Mouse (Mus musculus): ENCODE data around the gene Nek7. TPM values are rescaled to one million over a fixed set of nuclear protein-coding genes. Genes with fewer than 3 reads are reported as not detected.
A peak's percentile ranks its signal among the peaks of the same experiment; 100 is the strongest.

Gene Nek7
- 12.1 and 12.4 TPM in 2 replicates for polyA plus RNA-seq (2015; fragmentation: Nextera tagmentation; extraction: Ambion mirVana)

DNA sequence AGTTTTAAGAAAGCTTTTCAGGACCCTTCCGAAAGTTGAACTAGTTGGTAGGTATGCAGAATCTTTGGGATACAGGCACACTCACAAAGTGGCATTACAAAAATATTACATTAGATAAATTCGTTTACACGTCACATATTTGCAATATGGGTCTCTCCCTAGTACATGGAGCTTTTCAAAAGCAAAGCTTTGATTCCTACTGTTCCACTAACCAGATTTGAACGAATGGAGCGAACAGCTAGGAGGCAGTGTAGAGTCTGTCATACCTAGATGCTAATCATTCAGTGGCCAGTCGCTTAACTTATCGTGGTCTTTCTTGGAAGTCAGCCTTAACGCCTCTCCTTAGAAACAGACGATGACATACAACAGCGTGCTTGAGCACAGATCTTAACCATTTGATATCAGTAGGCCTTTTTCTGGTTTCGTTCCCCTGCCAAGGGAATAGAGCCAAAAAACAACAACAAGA lies at the start of gene Nek7:
Gene Nek7 (minus strand): TSS at position 146 of the 466 bp plus-strand sequence.
- peak within 1 kb of the TSS; percentile 58 for H3K9ac ChIP-seq (replicated peaks)
- WGBS: 1% methylated on average over 11 of the region's 11 CpGs
- peak; percentile 18 for ATAC-seq (replicated peaks)

DNA sequence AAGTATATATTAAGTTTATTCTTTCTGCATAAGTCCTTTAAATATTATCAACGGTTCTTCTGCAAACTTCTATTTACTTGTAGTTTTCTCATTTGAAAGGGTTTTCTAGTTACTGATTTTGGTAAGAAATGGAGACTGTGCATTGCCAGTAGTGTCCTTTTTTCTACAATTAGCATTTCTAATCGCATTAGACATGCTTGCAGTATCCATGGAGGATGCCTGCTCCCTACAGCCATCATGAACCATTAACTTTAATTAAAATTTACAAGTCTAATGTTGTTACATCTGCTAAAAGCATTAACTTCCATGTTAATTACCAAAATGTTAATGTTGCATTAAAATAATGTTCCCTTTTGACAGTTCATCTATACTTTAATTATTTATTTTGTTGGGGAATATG lies 42.4 kb upstream of the Nek7 start:
- no peak for ATAC-seq (replicated peaks)
- 76% methylated on average over 2 of the region's 2 CpGs for WGBS

More for the DNA sequence above, at the start of gene Nek7:
- Histone ChIP-seq H3K27ac (replicated peaks) (peak within 1 kb of the TSS; percentile 86), H3K4me3 (peak within 1 kb of the TSS; percentile 84), H3K4me1 (peaks cover 28% of the 10 kb centered on the region), H3K36me3 (no peaks in the 10 kb centered on the region), H3K27me3 (no peaks in the 10 kb centered on the region), H3K4me2 (replicated peaks) (peak within 1 kb of the TSS; percentile 83), H3K9me3 (no peaks in the 10 kb centered on the region)

DNA sequence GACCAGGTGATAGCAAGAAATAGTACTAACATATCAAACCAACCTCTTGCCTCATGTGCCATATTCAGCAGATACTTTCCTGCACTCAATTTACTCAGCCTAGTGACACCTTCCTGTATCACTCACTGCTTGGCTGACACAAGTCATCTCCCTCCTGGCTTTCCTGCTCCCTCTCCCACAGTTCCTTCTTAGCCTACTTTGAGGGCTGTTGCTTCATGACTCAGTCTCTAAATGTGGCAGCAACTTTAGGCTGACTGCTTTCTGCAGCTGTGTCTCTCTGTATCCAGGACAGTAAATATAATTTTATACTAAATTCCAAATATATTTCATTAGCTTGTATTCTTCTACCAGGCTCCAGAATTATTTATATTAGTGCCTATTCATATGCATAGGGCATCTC lies 34.3 kb upstream of the Nek7 start:
- no peak for ATAC-seq (replicated peaks)
- H3K9me3 ChIP-seq: no peaks in the 10 kb centered on the region
- no peak overlapping the region for H3K4me3 ChIP-seq
- H3K27me3 ChIP-seq: no peaks in the 10 kb centered on the region
- no peak overlapping the region for H3K9ac ChIP-seq (replicated peaks)
- H3K4me2 ChIP-seq (replicated peaks): no peak overlapping the region
- no peaks in the 10 kb centered on the region for H3K36me3 ChIP-seq
- H3K27ac ChIP-seq (replicated peaks): no peak overlapping the region
- H3K4me1 ChIP-seq: no peaks in the 10 kb centered on the region

More for the DNA sequence above, 42.4 kb upstream of the Nek7 start:
- Histone ChIP-seq H3K27me3 (no peaks in the 10 kb centered on the region), H3K36me3 (no peaks in the 10 kb centered on the region), H3K9me3 (no peaks in the 10 kb centered on the region), H3K27ac (replicated peaks) (no peak overlapping the region), H3K4me3 (no peak overlapping the region), H3K4me2 (replicated peaks) (no peak overlapping the region), H3K9ac (replicated peaks) (no peak overlapping the region), H3K4me1 (no peaks in the 10 kb centered on the region)

DNA sequence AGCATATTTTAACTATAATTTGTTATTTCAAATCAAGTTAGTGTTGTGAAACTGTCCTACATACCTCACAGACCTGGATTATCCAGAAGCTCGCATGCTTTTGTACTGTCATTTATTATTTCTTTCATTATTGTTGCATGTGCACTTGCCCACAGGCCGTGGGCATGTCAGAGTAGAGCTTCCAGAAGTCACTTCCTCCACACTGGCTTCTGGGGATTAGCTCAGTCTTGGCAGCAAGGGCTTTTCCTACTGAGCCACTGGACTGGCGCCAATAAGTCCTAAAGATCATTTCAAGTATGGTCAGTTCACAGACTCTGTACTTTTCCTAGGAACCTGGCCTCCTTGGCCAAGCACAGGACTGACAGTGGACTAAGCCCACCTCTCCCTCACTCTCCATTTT lies 25.1 kb upstream of the Nek7 start:
- Histone ChIP-seq H3K4me1 (no peaks in the 10 kb centered on the region), H3K4me3 (no peak overlapping the region), H3K9me3 (no peaks in the 10 kb centered on the region), H3K36me3 (no peaks in the 10 kb centered on the region), H3K27me3 (no peaks in the 10 kb centered on the region), H3K27ac (replicated peaks) (no peak overlapping the region), H3K4me2 (replicated peaks) (no peak overlapping the region), H3K9ac (replicated peaks) (no peak overlapping the region)
- ATAC-seq (replicated peaks): no peak
- 71% methylated on average over 3 of the region's 3 CpGs for WGBS

DNA sequence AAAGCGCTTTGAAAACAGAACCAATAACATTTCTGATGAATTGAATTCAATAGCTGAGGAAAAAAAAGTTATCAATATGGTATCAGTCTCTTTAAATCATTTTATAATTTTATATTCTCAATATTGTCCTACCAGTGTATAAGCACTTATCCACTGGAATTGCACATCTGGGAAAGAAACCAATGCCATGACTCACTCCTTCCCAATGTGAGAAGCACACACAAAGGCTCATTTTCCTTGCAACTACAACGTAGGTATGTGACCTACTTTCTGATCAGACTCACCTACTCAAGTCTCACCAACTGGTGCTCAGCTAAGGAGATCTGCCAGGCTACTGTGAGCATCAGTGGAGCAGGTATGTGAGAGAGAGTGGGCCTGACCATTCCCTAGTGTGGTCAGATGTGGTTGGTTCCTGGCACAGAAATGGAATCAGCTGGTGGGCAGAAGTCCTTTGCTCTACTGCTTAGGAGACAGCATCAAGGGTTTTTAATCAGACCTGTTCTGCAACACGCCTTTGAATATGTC lies 23.4 kb upstream of the Nek7 start:
- ATAC-seq (replicated peaks): no peak
- WGBS: 92% methylated on average over 3 of the region's 3 CpGs
- Histone ChIP-seq H3K9ac (replicated peaks) (no peak overlapping the region), H3K4me2 (replicated peaks) (no peak overlapping the region), H3K27ac (replicated peaks) (no peak overlapping the region), H3K4me1 (no peaks in the 10 kb centered on the region), H3K36me3 (no peaks in the 10 kb centered on the region), H3K9me3 (no peaks in the 10 kb centered on the region), H3K27me3 (no peaks in the 10 kb centered on the region), H3K4me3 (no peak overlapping the region)

DNA sequence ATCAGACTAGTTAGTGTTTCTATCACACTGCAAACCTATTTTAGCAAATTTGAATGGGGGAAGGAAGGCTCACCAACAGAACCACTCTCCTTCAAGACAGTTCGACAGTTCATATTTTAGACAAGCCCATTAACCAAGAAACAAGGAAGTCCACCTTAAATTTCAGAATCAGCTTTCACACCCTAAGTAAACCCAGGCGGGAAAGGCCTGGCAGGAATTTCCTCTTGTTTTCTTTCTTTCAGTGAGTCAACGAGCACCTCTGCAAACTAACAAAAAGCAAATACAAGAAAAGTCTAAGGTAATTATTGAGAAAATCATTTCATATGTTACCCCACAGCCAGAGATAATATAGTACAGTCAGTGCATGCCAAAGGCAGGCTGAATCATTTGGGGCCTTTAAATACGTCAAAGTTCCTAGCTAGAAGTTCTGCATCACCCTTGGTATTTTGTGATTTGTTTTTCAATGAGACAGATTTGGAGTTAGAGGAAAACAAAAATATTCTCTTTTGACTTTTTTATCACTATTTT lies 21.1 kb upstream of the Nek7 start:
- H3K27me3 ChIP-seq: no peaks in the 10 kb centered on the region
- H3K36me3 ChIP-seq: no peaks in the 10 kb centered on the region
- H3K4me1 ChIP-seq: no peaks in the 10 kb centered on the region
- no peak overlapping the region for H3K4me2 ChIP-seq (replicated peaks)
- no peaks in the 10 kb centered on the region for H3K9me3 ChIP-seq
- ATAC-seq (replicated peaks): no peak
- no peak overlapping the region for H3K9ac ChIP-seq (replicated peaks)
- 71% methylated on average over 4 of the region's 4 CpGs for WGBS
- no peak overlapping the region for H3K4me3 ChIP-seq
- H3K27ac ChIP-seq (replicated peaks): no peak overlapping the region

DNA sequence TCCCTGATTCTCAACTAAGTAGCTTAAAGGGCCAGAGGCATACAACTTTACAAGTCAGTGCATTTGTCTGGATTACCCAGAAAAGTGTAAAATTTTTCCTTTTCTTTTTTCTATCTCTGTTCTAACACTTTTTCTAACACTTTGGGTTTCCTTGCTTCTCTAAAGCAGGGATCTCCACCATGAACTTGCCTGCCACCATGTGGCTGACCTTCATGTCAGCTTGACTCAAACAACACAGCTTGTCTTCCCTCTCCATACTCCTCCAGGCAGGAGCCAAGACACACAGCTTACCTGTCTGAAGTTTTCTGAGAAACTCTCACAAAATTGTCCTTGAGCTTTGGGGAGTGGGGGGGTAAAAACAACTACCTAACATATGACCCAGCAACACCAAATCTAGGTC lies 17.9 kb upstream of the Nek7 start:
- no peak for ATAC-seq (replicated peaks)
- H3K9me3 ChIP-seq: no peaks in the 10 kb centered on the region
- H3K27ac ChIP-seq (replicated peaks): no peak overlapping the region
- no peaks in the 10 kb centered on the region for H3K27me3 ChIP-seq
- H3K9ac ChIP-seq (replicated peaks): no peak overlapping the region
- H3K4me2 ChIP-seq (replicated peaks): no peak overlapping the region
- no peaks in the 10 kb centered on the region for H3K36me3 ChIP-seq
- H3K4me3 ChIP-seq: no peak overlapping the region
- no peaks in the 10 kb centered on the region for H3K4me1 ChIP-seq

DNA sequence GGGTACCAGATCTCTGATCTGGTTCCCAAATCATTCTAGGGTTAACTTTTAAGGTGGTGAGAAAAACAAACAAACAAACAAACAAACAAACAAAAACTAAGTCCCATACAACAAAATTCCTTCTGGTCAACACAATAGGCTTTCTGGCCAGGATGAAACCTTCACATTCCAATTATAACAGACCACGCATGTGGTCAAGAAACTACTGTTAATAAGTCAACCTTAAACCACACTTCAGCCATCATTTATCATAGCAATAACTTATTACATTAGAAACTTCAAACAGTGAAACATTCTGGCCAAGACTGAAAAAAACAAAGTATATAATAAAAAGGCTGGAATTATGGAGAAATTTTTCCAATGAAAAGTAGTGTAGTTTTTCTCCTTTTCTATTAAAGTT lies 14.6 kb upstream of the Nek7 start:
- no peak overlapping the region for H3K4me2 ChIP-seq (replicated peaks)
- H3K36me3 ChIP-seq: no peaks in the 10 kb centered on the region
- H3K4me3 ChIP-seq: no peak overlapping the region
- WGBS: 91% methylated on average over 1 of the region's 1 CpGs
- no peak for ATAC-seq (replicated peaks)
- no peak overlapping the region for H3K9ac ChIP-seq (replicated peaks)
- no peaks in the 10 kb centered on the region for H3K9me3 ChIP-seq
- no peak overlapping the region for H3K27ac ChIP-seq (replicated peaks)
- H3K4me1 ChIP-seq: no peaks in the 10 kb centered on the region
- H3K27me3 ChIP-seq: no peaks in the 10 kb centered on the region

DNA sequence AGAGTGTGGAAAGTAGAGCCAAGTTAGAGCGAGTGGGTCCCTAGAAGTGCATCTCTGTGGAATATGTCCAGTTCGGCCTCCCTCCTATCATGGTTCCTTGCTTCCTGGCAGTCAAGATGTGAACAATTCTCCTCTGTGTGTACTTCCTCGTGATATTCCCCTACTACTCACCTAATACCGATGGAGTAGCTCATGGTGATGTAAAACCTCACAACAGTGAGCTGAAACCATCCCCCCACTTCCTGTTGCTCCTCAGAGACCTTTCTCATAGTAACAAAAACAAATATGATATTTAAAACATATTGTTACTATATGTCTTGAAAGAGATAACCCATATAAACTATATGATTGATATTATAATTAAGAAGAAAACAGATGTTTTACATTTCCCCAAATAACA lies 9.0 kb upstream of the Nek7 start:
- no peaks in the 10 kb centered on the region for H3K27me3 ChIP-seq
- ATAC-seq (replicated peaks): no peak
- H3K4me2 ChIP-seq (replicated peaks): no peak overlapping the region
- H3K4me3 ChIP-seq: no peak overlapping the region
- 86% methylated on average over 4 of the region's 4 CpGs for WGBS
- H3K4me1 ChIP-seq: no peaks in the 10 kb centered on the region
- no peak overlapping the region for H3K9ac ChIP-seq (replicated peaks)
- no peaks in the 10 kb centered on the region for H3K36me3 ChIP-seq
- H3K9me3 ChIP-seq: no peaks in the 10 kb centered on the region
- H3K27ac ChIP-seq (replicated peaks): no peak overlapping the region

DNA sequence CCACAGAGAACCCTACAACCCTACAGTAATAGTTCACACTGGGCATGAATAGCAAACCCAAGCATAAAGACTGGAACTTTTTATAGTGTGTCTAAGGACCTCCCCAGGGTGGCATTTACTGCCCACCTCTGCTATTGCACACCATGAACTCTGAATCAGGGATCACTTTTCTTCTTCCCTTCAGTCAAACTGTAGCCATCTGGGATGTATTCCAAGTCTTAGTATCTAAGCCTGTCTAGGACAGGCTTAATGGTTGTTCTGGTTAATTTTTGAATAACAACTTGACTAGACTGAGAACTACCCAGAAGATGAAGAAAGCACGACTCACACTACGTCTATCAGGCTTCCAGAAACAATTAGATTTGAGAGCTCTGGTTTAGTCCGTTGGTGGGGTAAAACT lies 8.5 kb upstream of the Nek7 start:
- ATAC-seq (replicated peaks): no peak
- H3K36me3 ChIP-seq: no peaks in the 10 kb centered on the region
- H3K4me3 ChIP-seq: no peak overlapping the region
- H3K4me1 ChIP-seq: no peaks in the 10 kb centered on the region
- H3K27ac ChIP-seq (replicated peaks): no peak overlapping the region
- H3K4me2 ChIP-seq (replicated peaks): no peak overlapping the region
- no peaks in the 10 kb centered on the region for H3K27me3 ChIP-seq
- no peak overlapping the region for H3K9ac ChIP-seq (replicated peaks)
- WGBS: 79% methylated on average over 3 of the region's 3 CpGs
- no peaks in the 10 kb centered on the region for H3K9me3 ChIP-seq

DNA sequence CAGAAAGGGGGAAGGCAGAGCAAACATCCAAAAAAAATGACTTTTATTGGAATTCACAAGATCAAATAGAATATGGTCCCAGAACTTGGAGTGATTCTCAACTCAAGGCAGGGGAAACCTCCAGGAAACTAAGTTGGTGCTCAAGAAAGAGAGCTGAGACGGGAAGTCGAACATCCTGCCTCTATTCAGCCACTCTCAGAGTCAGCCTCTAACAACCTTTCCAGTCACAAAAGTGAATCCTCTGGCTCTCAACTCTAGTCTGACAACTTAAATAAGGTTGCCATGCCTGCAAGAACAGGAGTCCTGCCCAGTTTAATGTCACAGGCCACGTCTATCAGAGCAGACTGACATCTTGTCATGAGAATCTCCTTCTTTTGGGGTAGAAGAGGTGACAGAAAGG lies 7.9 kb upstream of the Nek7 start:
- no peaks in the 10 kb centered on the region for H3K27me3 ChIP-seq
- ATAC-seq (replicated peaks): no peak
- no peaks in the 10 kb centered on the region for H3K4me1 ChIP-seq
- no peak overlapping the region for H3K4me3 ChIP-seq
- H3K4me2 ChIP-seq (replicated peaks): no peak overlapping the region
- no peak overlapping the region for H3K9ac ChIP-seq (replicated peaks)
- no peaks in the 10 kb centered on the region for H3K9me3 ChIP-seq
- 84% methylated on average over 3 of the region's 3 CpGs for WGBS
- no peaks in the 10 kb centered on the region for H3K36me3 ChIP-seq
- H3K27ac ChIP-seq (replicated peaks): no peak overlapping the region

DNA sequence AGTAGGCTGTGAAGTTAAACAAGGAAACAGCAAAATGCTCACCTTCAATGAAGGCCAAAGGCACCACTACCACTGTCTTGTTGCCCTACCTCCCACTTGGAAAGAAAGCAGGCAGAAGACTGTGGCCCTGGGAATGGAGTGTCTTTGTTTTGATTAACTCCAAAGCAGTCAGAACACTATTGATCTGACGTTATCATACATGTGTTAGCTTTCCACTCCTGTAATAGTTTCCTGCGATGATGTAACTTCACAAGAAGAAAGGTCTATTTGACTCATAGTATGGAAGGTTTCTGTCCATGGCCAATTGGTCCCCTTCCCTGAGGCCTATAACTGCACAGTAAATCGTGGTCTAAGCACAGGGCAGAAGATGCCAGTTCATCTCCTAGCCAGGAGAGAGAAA lies 6.3 kb upstream of the Nek7 start:
- H3K4me2 ChIP-seq (replicated peaks): no peak overlapping the region
- no peaks in the 10 kb centered on the region for H3K4me1 ChIP-seq
- WGBS: 77% methylated on average over 3 of the region's 3 CpGs
- H3K9me3 ChIP-seq: no peaks in the 10 kb centered on the region
- no peaks in the 10 kb centered on the region for H3K36me3 ChIP-seq
- no peak overlapping the region for H3K9ac ChIP-seq (replicated peaks)
- H3K27ac ChIP-seq (replicated peaks): no peak overlapping the region
- H3K4me3 ChIP-seq: no peak overlapping the region
- no peak for ATAC-seq (replicated peaks)
- H3K27me3 ChIP-seq: no peaks in the 10 kb centered on the region

DNA sequence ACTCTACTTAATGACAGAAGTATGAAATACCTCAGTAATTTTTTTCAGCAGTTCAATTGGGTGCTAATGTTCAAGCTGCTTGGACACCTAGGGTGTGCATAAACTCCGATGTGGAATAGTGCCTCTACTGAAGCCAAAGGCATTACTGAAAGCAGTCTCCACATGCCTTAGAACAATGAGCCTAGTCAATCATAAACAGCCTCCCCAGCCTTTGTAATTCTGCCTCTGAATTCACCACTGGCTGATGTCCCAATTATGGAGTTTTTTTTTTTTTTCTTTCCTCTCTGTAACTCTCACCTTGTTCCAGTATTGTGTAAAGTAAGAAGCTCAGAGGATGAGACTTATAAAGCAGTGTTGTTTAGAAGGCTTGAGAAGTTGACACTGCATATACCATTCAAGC lies 3.9 kb upstream of the Nek7 start:
- no peaks in the 10 kb centered on the region for H3K27me3 ChIP-seq
- no peaks in the 10 kb centered on the region for H3K9me3 ChIP-seq
- H3K4me3 ChIP-seq: no peak overlapping the region
- H3K27ac ChIP-seq (replicated peaks): no peak overlapping the region
- no peak for ATAC-seq (replicated peaks)
- H3K4me2 ChIP-seq (replicated peaks): no peak overlapping the region
- H3K4me1 ChIP-seq: peaks cover 10% of the 10 kb centered on the region
- H3K9ac ChIP-seq (replicated peaks): no peak overlapping the region
- WGBS: 35% methylated on average over 1 of the region's 1 CpGs
- H3K36me3 ChIP-seq: no peaks in the 10 kb centered on the region

Measured in forebrain, embryonic 15.5 days (tissue).